Mouse (Mus musculus) liver, embryonic 14.5 days (tissue): Measurements from ENCODE around the gene Negr1. TPM values are rescaled to one million over a fixed set of nuclear protein-coding genes. Genes with fewer than 3 reads are reported as not detected.
A peak's percentile ranks its signal among the peaks of the same experiment; 100 is the strongest.

Source experiments
- ATAC-seq: fragments of 200-750 bp; cut with Nextera tagmentation; 2 replicates; pipeline ENCODE4 v1.8.0; 2017; ENCODE audit warnings: moderate number of reproducible peaks, mild to moderate bottlenecking, moderate library complexity; ENCODE audit not compliant: insufficient read depth
- DNase-seq, 3 experiments: peaks; one replicate each; pipeline ENCODE4 v3.0.0-alpha.2; 2012 to 2013; ENCODE audit warnings: low read depth in 3 of 3, low spot score in 3 of 3
- H3K27ac ChIP-seq: fragments of 300-500 bp; sonication (generic); 2 replicates; pipeline ENCODE4 v1.5.1; 2014; ENCODE audit warnings: moderate library complexity, mild to moderate bottlenecking, control low read depth, inconsistent platforms
- H3K27me3 ChIP-seq: fragments of 300-500 bp; sonication (generic); 2 replicates; pipeline ENCODE4 v1.6.1; 2014; ENCODE audit warnings: mild to moderate bottlenecking, low read length, moderate library complexity; ENCODE audit not compliant: control insufficient read depth, insufficient read depth
- H3K36me3 ChIP-seq: fragments of 300-500 bp; sonication (generic); replicated peaks from 2 replicates; pipeline ENCODE4 v1.6.1; 2014; ENCODE audit warnings: low read depth; ENCODE audit not compliant: control insufficient read depth, insufficient read depth
- H3K4me1 ChIP-seq, 2 experiments: fragments of 200-500 bp in 1 of 2; fragments of 300-500 bp in 1 of 2; sonication (generic) in 1 of 2; replicated peaks; 2 replicates each; pipeline ENCODE4 v1.6.1; 2012 to 2014; ENCODE audit warnings: antibody characterized with exemption in 1 of 2, inconsistent platforms in 1 of 2, low read length in 1 of 2; ENCODE audit not compliant: control insufficient read depth in 2 of 2, insufficient read depth in 2 of 2
- H3K4me2 ChIP-seq: fragments of 300-500 bp; sonication (generic); 2 replicates; pipeline ENCODE4 v1.6.1; 2014; ENCODE audit warnings: low read depth, mild to moderate bottlenecking, control low read depth, moderate library complexity
- H3K4me3 ChIP-seq, 2 experiments: fragments of 200-500 bp in 1 of 2; fragments of 300-500 bp in 1 of 2; sonication (generic) in 1 of 2; 2 replicates each; pipeline ENCODE4 v1.5.1; 2012 to 2014; ENCODE audit warnings: low read depth in 2 of 2, low read length in 2 of 2, mild to moderate bottlenecking in 2 of 2, control low read depth in 1 of 2, inconsistent platforms in 1 of 2, moderate library complexity in 1 of 2; ENCODE audit not compliant: insufficient read depth in 1 of 2
- H3K9ac ChIP-seq: fragments of 300-500 bp; sonication (generic); replicated peaks from 2 replicates; pipeline ENCODE4 v1.6.1; 2014; ENCODE audit warnings: mild to moderate bottlenecking, control low read depth, moderate library complexity
- H3K9me3 ChIP-seq: fragments of 300-500 bp; sonication (generic); 2 replicates; pipeline ENCODE4 v1.6.1; 2016; ENCODE audit warnings: low read length, mixed read lengths; ENCODE audit not compliant: control insufficient read depth
- CTCF ChIP-seq: IDR thresholded peaks from 2 replicates; pipeline ENCODE4 v1.5.1; 2016; ENCODE audit warnings: antibody characterized with exemption, low read depth, control low read depth
- EP300 ChIP-seq: IDR thresholded peaks from 2 replicates; pipeline ENCODE4 v1.6.1; 2016; ENCODE audit warnings: antibody characterized with exemption, low read depth
- WGBS: fragments of 180-500 bp; shearing (Covaris S2); extraction: QIAGEN DNeasy Blood & Tissue Kit; methylation state at CpG from one replicate; pipeline ENCODE4 v1.1.7; 2014; ENCODE audit not compliant: insufficient replicate concordance; 5-methylcytosine and 5-hydroxymethylcytosine counted together
- polyA plus RNA-seq, 2 experiments: library from polyadenylated mRNA; depleted of rRNA in 1 of 2; stranded (reverse) in 1 of 2; unstranded in 1 of 2; fragments of >200 nt; fragmentation: Nextera tagmentation in 1 of 2; extraction: Ambion mirVana in 1 of 2; gene quantifications; 2 replicates each; pipeline versions ENCODE4 v1.2.1 to v1.2.3; 2012 to 2014

Negr1 gene
- polyA plus RNA-seq, 2 experiments: 0.03 TPM; not detected in 1

GRCm38 (mm10) chr3:156619921-156620320 is 58.3 kb downstream of the Negr1 start:
- no peak overlapping the region for H3K4me2 ChIP-seq
- no peaks in the 10 kb centered on the region for H3K36me3 ChIP-seq
- no peaks in the 10 kb centered on the region for H3K27me3 ChIP-seq
- H3K27ac ChIP-seq: no peak overlapping the region
- TF ChIP-seq CTCF (no peak), EP300 (no peak)
- no peak overlapping the region for H3K9ac ChIP-seq
- no peaks in the 10 kb centered on the region for H3K4me1 ChIP-seq
- H3K4me3 ChIP-seq: no peak overlapping the region
- 62% methylated on average over 2 of the region's 2 CpGs for WGBS
- no peak for DNase-seq
- no peak for ATAC-seq
- no peaks in the 10 kb centered on the region for H3K9me3 ChIP-seq

DNA sequence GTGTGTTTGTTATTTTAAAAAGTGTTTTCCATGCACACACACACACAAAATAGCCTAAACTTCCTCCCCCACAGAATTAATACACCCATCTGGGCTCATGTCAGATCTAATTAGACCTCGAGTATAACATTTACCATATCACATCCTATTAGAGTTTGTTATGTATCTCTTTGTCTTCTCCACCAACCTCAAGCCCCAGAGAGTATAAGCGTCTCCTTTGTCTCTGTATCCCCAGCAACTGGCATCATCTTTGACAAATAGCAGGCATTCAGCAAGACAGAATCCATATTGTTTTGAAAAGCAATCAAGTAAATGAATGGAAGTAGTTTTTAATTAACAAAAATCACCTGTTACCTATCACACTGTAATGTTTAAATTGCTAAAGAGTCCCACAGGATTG is 67.0 kb downstream of the Negr1 start:
- DNase-seq (no peak), ATAC-seq (no peak)
- TF ChIP-seq CTCF: no peak
- no peak for TF ChIP-seq EP300
- no peak overlapping the region for H3K27ac ChIP-seq
- H3K27me3 ChIP-seq: no peaks in the 10 kb centered on the region
- H3K9ac ChIP-seq: no peak overlapping the region
- H3K4me3 ChIP-seq: no peak overlapping the region
- H3K36me3 ChIP-seq: no peaks in the 10 kb centered on the region
- no peaks in the 10 kb centered on the region for H3K9me3 ChIP-seq
- no peaks in the 10 kb centered on the region for H3K4me1 ChIP-seq
- H3K4me2 ChIP-seq: no peak overlapping the region
- 52% methylated on average over 2 of the region's 2 CpGs for WGBS

DNA sequence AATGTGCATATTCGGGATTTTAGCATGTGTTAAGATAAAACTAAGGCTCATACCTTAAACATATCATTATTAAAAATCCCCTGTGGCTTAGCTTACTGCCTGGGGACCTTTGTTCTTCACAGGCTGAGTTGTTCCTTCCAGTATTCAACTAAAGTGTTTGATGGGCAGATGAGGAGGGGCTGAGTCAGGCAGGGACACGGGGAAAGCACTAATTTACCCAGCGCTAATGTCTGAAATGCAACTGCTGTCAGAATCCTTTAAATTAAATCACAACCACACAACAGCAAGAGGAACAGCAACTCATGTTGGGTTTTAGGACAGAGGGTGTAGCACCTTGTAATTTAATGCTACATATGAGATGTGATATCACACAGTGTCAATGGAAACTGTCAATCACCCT is 71.3 kb downstream of the Negr1 start:
- no peak overlapping the region for H3K9ac ChIP-seq
- DNase-seq (no peak), ATAC-seq (no peak)
- H3K9me3 ChIP-seq: no peaks in the 10 kb centered on the region
- TF ChIP-seq CTCF: no peak
- H3K4me1 ChIP-seq: no peaks in the 10 kb centered on the region
- whole genome bisulfite sequencing: 41% methylated on average over 3 of the region's 3 CpGs
- H3K27ac ChIP-seq: no peak overlapping the region
- H3K27me3 ChIP-seq: no peaks in the 10 kb centered on the region
- no peak overlapping the region for H3K4me2 ChIP-seq
- no peak overlapping the region for H3K4me3 ChIP-seq
- H3K36me3 ChIP-seq: no peaks in the 10 kb centered on the region

DNA sequence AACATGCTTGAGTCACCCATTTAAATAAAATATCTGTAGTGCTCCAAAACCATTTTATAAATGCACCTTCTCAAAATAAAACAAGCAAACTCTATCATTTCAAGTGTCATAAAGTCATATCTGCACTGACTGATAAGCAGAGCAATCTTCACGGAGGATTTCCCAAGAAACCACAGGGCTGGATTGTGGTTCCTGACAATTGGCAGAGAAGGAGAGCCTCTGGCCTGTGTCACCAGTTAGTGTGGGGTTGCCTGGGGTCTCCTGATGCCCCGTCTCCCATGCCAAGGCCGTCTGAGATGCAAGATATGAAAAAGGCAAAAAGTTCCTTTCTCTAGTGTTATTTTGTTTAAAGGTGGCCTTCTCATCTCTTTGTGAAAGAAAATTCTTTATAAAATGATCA is 77.8 kb downstream of the Negr1 start:
- DNase-seq (no peak), ATAC-seq (no peak)
- Histone ChIP-seq H3K4me1 (no peaks in the 10 kb centered on the region), H3K9me3 (no peaks in the 10 kb centered on the region), H3K27me3 (no peaks in the 10 kb centered on the region), H3K4me3 (no peak overlapping the region), H3K27ac (no peak overlapping the region), H3K4me2 (no peak overlapping the region), H3K9ac (no peak overlapping the region), H3K36me3 (no peaks in the 10 kb centered on the region)
- TF ChIP-seq CTCF (no peak), EP300 (no peak)
- 17% methylated on average over 3 of the region's 3 CpGs for WGBS

DNA sequence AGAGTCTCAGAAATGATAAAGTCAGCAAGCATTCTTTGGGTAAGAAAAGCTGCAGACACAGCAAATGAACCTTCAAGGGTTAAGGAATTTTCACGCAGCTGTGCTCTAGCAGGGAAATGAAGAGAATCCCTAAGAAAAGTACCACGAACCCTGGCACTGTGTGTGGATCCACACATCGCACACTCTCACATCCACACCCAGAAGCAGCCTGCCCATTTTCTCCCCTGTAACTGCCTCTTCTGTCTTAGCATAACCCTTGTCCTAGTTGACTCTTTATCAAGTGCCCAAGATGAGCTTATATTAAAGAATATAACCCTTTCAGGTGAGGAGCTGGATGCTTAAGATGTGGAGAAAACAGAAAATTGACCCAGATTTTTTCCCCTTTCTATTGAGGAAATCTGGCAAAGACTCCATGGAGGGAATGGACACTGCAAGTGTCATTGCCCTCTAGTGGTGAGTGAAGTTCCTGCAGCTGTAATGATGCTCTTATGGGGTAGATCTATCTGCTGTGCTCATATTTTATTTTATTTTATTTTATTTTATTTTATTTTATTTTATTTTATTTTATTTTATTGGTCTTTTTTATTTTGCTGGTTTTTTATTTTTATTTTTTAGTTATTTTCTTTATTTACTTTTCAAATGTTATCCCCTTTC is 82.2 kb downstream of the Negr1 start:
- DNase-seq (peak in 1 of 3 experiments; percentile 2), ATAC-seq (no peak)
- 72% methylated on average over 3 of the region's 3 CpGs for WGBS
- Histone ChIP-seq H3K4me1 (no peaks in the 10 kb centered on the region), H3K27ac (no peak overlapping the region), H3K4me2 (no peak overlapping the region), H3K9me3 (no peaks in the 10 kb centered on the region), H3K4me3 (no peak overlapping the region), H3K27me3 (no peaks in the 10 kb centered on the region), H3K36me3 (no peaks in the 10 kb centered on the region), H3K9ac (no peak overlapping the region)
- TF ChIP-seq CTCF (peak; percentile 39; the same call in 1 of the 2 replicates), EP300 (no peak)
